Mouse (Mus musculus): ENCODE measurements around the gene Rsph9. TPM values are rescaled to one million over a fixed set of nuclear protein-coding genes. Genes with fewer than 3 reads are reported as not detected.

Gene Rsph9
- polyA plus RNA-seq (2014; fragmentation: Nextera tagmentation; extraction: Ambion mirVana), result 14.4 and 14.8 TPM in 2 replicates

GRCm38 (mm10) chr17:46143578-46144423, at the start of gene Rsph9:
TSS of gene Rsph9 (minus strand) at chr17:46144216.
- Histone ChIP-seq H3K9me3 (ENCODE audit: control insufficient read depth, low read length) (no peaks in the 10 kb centered on the region), H3K4me3 (ENCODE audit: low read length) (peak within 1 kb of the TSS; percentile 52), H3K27me3 (ENCODE audit: control insufficient read depth, insufficient read depth, low read length) (no peaks in the 10 kb centered on the region), H3K4me2 (replicated peaks; ENCODE audit: low read depth, low read length) (peak within 1 kb of the TSS; percentile 89), H3K4me1 (ENCODE audit: control insufficient read depth, insufficient read depth, low read length) (peaks cover 11% of the 10 kb centered on the region), H3K27ac (ENCODE audit: low read depth, low read length) (0 out of 2 replicates have a peak within 1 kb of the TSS, but pooled peaks have one; percentile 24), H3K36me3 (ENCODE audit: control insufficient read depth, insufficient read depth, low read length) (peaks cover 26% of the 10 kb centered on the region), H3K9ac (ENCODE audit: low read depth, low read length) (peak within 1 kb of the TSS; percentile 44; the same call in 1 of the 2 replicates)
- peak; percentile 97 for ATAC-seq (ENCODE audit: low FRiP score, low TSS enrichment)
- whole genome bisulfite sequencing, result 5% methylated on average over 37 of the region's 37 CpGs

DNA sequence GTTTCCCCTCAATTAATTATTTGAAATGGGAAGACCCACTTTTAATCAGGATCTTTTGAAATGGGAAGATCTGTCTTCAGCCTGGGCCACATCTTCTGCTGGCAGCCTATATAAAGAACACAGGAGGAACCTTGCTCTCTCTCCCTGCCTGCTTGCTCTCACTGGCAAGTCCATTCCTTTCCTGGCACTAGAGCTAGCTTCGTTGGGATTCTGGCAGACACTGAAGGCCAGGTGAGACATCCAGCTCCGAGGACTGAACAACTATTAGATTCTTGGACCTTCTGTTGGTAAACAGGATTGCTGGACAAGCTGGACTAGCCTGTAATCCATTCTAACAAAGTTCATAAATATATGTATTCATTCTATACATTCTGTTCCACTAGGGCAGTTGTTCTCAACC, 44.8 kb upstream of the Rsph9 start:
- WGBS, result 92% methylated on average over 2 of the region's 2 CpGs
- H3K36me3 ChIP-seq (ENCODE audit: control insufficient read depth, insufficient read depth, low read length), result peaks cover 83% of the 10 kb centered on the region

GRCm38 (mm10) chr17:46182273-46182672, 38.3 kb upstream of the Rsph9 start:
- Histone ChIP-seq H3K9me3 (ENCODE audit: control insufficient read depth, low read length) (no peaks in the 10 kb centered on the region), H3K9ac (ENCODE audit: low read depth, low read length) (no peak overlapping the region), H3K4me1 (ENCODE audit: control insufficient read depth, insufficient read depth, low read length) (no peaks in the 10 kb centered on the region), H3K4me2 (replicated peaks; ENCODE audit: low read depth, low read length) (no peak overlapping the region), H3K27me3 (ENCODE audit: control insufficient read depth, insufficient read depth, low read length) (no peaks in the 10 kb centered on the region), H3K36me3 (ENCODE audit: control insufficient read depth, insufficient read depth, low read length) (peaks cover 85% of the 10 kb centered on the region), H3K27ac (ENCODE audit: low read depth, low read length) (no peak overlapping the region), H3K4me3 (ENCODE audit: low read length) (no peak overlapping the region)
- WGBS, result 84% methylated on average over 4 of the region's 4 CpGs
- no peak for ATAC-seq (ENCODE audit: low FRiP score, low TSS enrichment)

More for the DNA sequence above, 44.8 kb upstream of the Rsph9 start:
- no peak overlapping the region for H3K9ac ChIP-seq (ENCODE audit: low read depth, low read length)
- no peaks in the 10 kb centered on the region for H3K4me1 ChIP-seq (ENCODE audit: control insufficient read depth, insufficient read depth, low read length)
- H3K4me2 ChIP-seq (replicated peaks; ENCODE audit: low read depth, low read length), result no peak overlapping the region
- H3K9me3 ChIP-seq (ENCODE audit: control insufficient read depth, low read length), result no peaks in the 10 kb centered on the region
- H3K27me3 ChIP-seq (ENCODE audit: control insufficient read depth, insufficient read depth, low read length), result no peaks in the 10 kb centered on the region
- no peak for ATAC-seq (ENCODE audit: low FRiP score, low TSS enrichment)
- H3K4me3 ChIP-seq (ENCODE audit: low read length), result no peak overlapping the region
- H3K27ac ChIP-seq (ENCODE audit: low read depth, low read length), result no peak overlapping the region

GRCm38 (mm10) chr17:46170538-46170937, 26.5 kb upstream of the Rsph9 start:
- no peak overlapping the region for H3K4me2 ChIP-seq (replicated peaks; ENCODE audit: low read depth, low read length)
- H3K27me3 ChIP-seq (ENCODE audit: control insufficient read depth, insufficient read depth, low read length), result no peaks in the 10 kb centered on the region
- H3K27ac ChIP-seq (ENCODE audit: low read depth, low read length), result no peak overlapping the region
- no peak overlapping the region for H3K4me3 ChIP-seq (ENCODE audit: low read length)
- ATAC-seq (ENCODE audit: low FRiP score, low TSS enrichment), result no peak
- WGBS, result 79% methylated on average over 3 of the region's 3 CpGs
- peaks cover 82% of the 10 kb centered on the region for H3K36me3 ChIP-seq (ENCODE audit: control insufficient read depth, insufficient read depth, low read length)
- H3K4me1 ChIP-seq (ENCODE audit: control insufficient read depth, insufficient read depth, low read length), result no peaks in the 10 kb centered on the region
- H3K9me3 ChIP-seq (ENCODE audit: control insufficient read depth, low read length), result no peaks in the 10 kb centered on the region
- no peak overlapping the region for H3K9ac ChIP-seq (ENCODE audit: low read depth, low read length)

DNA sequence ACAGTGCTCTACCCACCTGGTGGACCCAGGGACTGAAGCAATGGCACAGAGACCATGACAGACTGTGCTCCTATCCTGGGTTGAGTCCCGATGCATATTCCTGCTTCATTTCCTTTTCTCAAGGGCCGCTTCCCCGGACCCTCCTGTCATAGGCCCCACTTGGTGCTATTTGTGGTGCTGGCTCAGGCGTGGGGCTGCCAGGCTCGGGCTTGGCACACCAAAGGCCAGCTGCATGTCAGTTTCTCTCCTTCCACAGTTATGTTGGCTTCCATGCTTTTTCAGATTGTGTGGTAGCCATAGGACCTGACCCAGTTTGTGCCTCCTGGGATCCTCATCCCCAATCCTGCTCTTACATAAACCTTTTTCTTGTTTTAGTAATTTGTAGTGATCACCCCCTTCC, 24.8 kb upstream of the Rsph9 start:
- no peak overlapping the region for H3K9ac ChIP-seq (ENCODE audit: low read depth, low read length)
- no peaks in the 10 kb centered on the region for H3K4me1 ChIP-seq (ENCODE audit: control insufficient read depth, insufficient read depth, low read length)
- H3K9me3 ChIP-seq (ENCODE audit: control insufficient read depth, low read length), result no peaks in the 10 kb centered on the region
- no peak overlapping the region for H3K4me2 ChIP-seq (replicated peaks; ENCODE audit: low read depth, low read length)
- no peak overlapping the region for H3K27ac ChIP-seq (ENCODE audit: low read depth, low read length)
- no peak overlapping the region for H3K4me3 ChIP-seq (ENCODE audit: low read length)
- no peak for ATAC-seq (ENCODE audit: low FRiP score, low TSS enrichment)
- H3K27me3 ChIP-seq (ENCODE audit: control insufficient read depth, insufficient read depth, low read length), result no peaks in the 10 kb centered on the region
- H3K36me3 ChIP-seq (ENCODE audit: control insufficient read depth, insufficient read depth, low read length), result peaks cover 91% of the 10 kb centered on the region
- 91% methylated on average over 5 of the region's 5 CpGs for WGBS

DNA sequence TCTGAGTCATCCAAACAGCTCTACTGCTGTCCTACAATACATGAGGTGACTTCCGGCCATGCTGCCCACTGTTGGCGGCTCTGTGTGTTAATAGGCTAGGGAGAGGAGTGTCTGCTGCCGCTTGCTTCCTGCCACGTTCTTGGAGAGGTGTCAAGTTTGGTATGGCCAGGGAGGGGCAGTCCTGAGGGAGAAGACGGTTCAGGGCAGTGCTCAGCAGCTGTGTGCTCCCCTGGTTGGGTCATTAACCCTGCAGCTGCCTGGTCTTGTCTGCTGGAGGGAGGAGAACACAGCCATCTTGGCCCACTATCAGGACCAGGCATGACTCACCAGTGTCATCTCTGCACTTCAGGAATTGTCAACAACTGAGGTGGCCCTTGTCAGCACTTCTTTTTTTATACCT, 24.3 kb upstream of the Rsph9 start:
- Histone ChIP-seq H3K27ac (ENCODE audit: low read depth, low read length) (no peak overlapping the region), H3K4me1 (ENCODE audit: control insufficient read depth, insufficient read depth, low read length) (no peaks in the 10 kb centered on the region), H3K4me3 (ENCODE audit: low read length) (no peak overlapping the region), H3K9me3 (ENCODE audit: control insufficient read depth, low read length) (no peaks in the 10 kb centered on the region), H3K9ac (ENCODE audit: low read depth, low read length) (no peak overlapping the region), H3K36me3 (ENCODE audit: control insufficient read depth, insufficient read depth, low read length) (peaks cover 91% of the 10 kb centered on the region), H3K27me3 (ENCODE audit: control insufficient read depth, insufficient read depth, low read length) (no peaks in the 10 kb centered on the region), H3K4me2 (replicated peaks; ENCODE audit: low read depth, low read length) (no peak overlapping the region)
- WGBS, result 36% methylated on average over 5 of the region's 5 CpGs
- peak; percentile 40; the same call in 1 of the 2 replicates for ATAC-seq (ENCODE audit: low FRiP score, low TSS enrichment)

- peaks cover under 1% of the 10 kb centered on the region; the same call in 1 of the 2 replicates for H3K4me1 ChIP-seq (ENCODE audit: control insufficient read depth, insufficient read depth, low read length)
- H3K4me2 ChIP-seq (replicated peaks; ENCODE audit: low read depth, low read length), result no peak overlapping the region
- no peak overlapping the region for H3K9ac ChIP-seq (ENCODE audit: low read depth, low read length)
- peaks cover 78% of the 10 kb centered on the region for H3K36me3 ChIP-seq (ENCODE audit: control insufficient read depth, insufficient read depth, low read length)
- H3K27ac ChIP-seq (ENCODE audit: low read depth, low read length), result no peak overlapping the region
- no peak for ATAC-seq (ENCODE audit: low FRiP score, low TSS enrichment)
- H3K4me3 ChIP-seq (ENCODE audit: low read length), result no peak overlapping the region
- H3K9me3 ChIP-seq (ENCODE audit: control insufficient read depth, low read length), result no peaks in the 10 kb centered on the region
- no peaks in the 10 kb centered on the region for H3K27me3 ChIP-seq (ENCODE audit: control insufficient read depth, insufficient read depth, low read length)
- 92% methylated on average over 11 of the region's 11 CpGs for WGBS
These were observed 23.0 kb upstream of the Rsph9 start for GRCm38 (mm10) chr17:46167014-46167413.

GRCm38 (mm10) chr17:46166270-46166669, 22.3 kb upstream of the Rsph9 start:
- H3K27me3 ChIP-seq (ENCODE audit: control insufficient read depth, insufficient read depth, low read length), result no peaks in the 10 kb centered on the region
- peaks cover 74% of the 10 kb centered on the region for H3K36me3 ChIP-seq (ENCODE audit: control insufficient read depth, insufficient read depth, low read length)
- no peaks in the 10 kb centered on the region for H3K9me3 ChIP-seq (ENCODE audit: control insufficient read depth, low read length)
- H3K4me2 ChIP-seq (replicated peaks; ENCODE audit: low read depth, low read length), result no peak overlapping the region
- peaks cover 6% of the 10 kb centered on the region; the same call in 1 of the 2 replicates for H3K4me1 ChIP-seq (ENCODE audit: control insufficient read depth, insufficient read depth, low read length)
- no peak overlapping the region for H3K27ac ChIP-seq (ENCODE audit: low read depth, low read length)
- 86% methylated on average over 5 of the region's 5 CpGs for WGBS
- H3K4me3 ChIP-seq (ENCODE audit: low read length), result no peak overlapping the region
- no peak for ATAC-seq (ENCODE audit: low FRiP score, low TSS enrichment)
- H3K9ac ChIP-seq (ENCODE audit: low read depth, low read length), result no peak overlapping the region

DNA sequence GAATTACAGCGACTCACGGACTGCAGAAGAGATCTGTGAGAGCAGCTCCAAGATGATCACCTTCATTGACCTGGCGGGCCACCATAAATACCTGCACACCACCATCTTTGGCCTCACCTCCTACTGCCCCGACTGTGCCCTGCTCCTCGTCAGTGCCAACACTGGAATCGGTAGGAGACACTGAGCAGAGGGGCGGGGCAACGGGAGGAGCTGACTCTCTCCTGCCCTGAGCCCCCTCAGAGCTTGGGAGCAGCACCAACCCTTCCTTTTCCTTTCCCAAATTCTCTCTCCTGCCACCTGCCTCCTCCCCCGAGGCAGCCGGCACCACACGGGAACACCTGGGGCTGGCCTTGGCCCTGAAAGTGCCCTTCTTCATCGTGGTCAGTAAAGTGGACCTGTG, 21.4 kb upstream of the Rsph9 start:
- ATAC-seq (ENCODE audit: low FRiP score, low TSS enrichment), result no peak
- 87% methylated on average over 12 of the region's 12 CpGs for WGBS
- Histone ChIP-seq H3K4me2 (replicated peaks; ENCODE audit: low read depth, low read length) (no peak overlapping the region), H3K4me3 (ENCODE audit: low read length) (no peak overlapping the region), H3K27me3 (ENCODE audit: control insufficient read depth, insufficient read depth, low read length) (no peaks in the 10 kb centered on the region), H3K9me3 (ENCODE audit: control insufficient read depth, low read length) (no peaks in the 10 kb centered on the region), H3K9ac (ENCODE audit: low read depth, low read length) (no peak overlapping the region), H3K4me1 (ENCODE audit: control insufficient read depth, insufficient read depth, low read length) (peaks cover 6% of the 10 kb centered on the region; the same call in 1 of the 2 replicates), H3K36me3 (ENCODE audit: control insufficient read depth, insufficient read depth, low read length) (peaks cover 67% of the 10 kb centered on the region), H3K27ac (ENCODE audit: low read depth, low read length) (no peak overlapping the region)

All from kidney, embryonic 14.5 days (tissue).